Mouse (Mus musculus): ENCODE data around the gene Ecsit. TPM values are rescaled to one million over a fixed set of nuclear protein-coding genes. Genes with fewer than 3 reads are reported as not detected.
A peak's percentile ranks its signal among the peaks of the same experiment; 100 is the strongest.

Gene Ecsit
- polyA plus RNA-seq, 1 experiment from 2014 or later, result 34.6 TPM

DNA sequence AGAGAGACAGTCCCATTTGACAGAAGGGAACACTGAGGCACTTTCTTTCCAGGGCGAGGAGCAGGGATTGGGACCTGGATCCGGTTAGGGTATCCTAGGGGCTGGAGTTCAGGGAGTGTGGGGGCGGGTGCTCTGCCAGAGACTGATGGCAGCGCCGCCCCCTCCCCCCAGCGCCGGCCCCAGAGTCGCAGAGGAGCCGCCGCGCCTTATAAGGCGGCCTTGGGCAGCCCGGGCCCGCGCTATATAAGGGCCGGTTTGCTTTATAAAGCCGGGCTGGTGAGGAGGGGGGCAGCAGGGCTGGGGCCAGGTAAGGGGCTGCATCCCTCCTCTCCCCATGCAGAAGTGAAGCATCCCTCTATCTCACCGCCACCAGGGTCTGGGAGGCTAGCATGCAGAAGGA, 14.7 kb upstream of the Ecsit start:
- Histone ChIP-seq H3K27ac (ENCODE audit: low read depth, low read length) (no peak overlapping the region), H3K9me3 (ENCODE audit: control insufficient read depth, low read length) (no peaks in the 10 kb centered on the region), H3K4me2 (ENCODE audit: low read depth, low read length, severe bottlenecking) (no peak overlapping the region), H3K9ac (ENCODE audit: low read length) (no peak overlapping the region), H3K36me3 (ENCODE audit: control insufficient read depth, insufficient read depth, low read length) (no peaks in the 10 kb centered on the region), H3K4me3 (ENCODE audit: low read depth, low read length) (no peak overlapping the region), H3K4me1 (replicated peaks; ENCODE audit: control insufficient read depth, insufficient read depth, low read length) (0 out of 2 replicates have a peak, but pooled peaks cover 2% of the 10 kb centered on the region), H3K27me3 (ENCODE audit: control insufficient read depth, insufficient read depth, low read length) (peaks cover 18% of the 10 kb centered on the region)
- 4% methylated on average over 18 of the region's 18 CpGs for WGBS
- DNase-seq (ENCODE audit: low spot score), result no peak
- no peak for ATAC-seq (replicated peaks; ENCODE audit: low FRiP score)

DNA sequence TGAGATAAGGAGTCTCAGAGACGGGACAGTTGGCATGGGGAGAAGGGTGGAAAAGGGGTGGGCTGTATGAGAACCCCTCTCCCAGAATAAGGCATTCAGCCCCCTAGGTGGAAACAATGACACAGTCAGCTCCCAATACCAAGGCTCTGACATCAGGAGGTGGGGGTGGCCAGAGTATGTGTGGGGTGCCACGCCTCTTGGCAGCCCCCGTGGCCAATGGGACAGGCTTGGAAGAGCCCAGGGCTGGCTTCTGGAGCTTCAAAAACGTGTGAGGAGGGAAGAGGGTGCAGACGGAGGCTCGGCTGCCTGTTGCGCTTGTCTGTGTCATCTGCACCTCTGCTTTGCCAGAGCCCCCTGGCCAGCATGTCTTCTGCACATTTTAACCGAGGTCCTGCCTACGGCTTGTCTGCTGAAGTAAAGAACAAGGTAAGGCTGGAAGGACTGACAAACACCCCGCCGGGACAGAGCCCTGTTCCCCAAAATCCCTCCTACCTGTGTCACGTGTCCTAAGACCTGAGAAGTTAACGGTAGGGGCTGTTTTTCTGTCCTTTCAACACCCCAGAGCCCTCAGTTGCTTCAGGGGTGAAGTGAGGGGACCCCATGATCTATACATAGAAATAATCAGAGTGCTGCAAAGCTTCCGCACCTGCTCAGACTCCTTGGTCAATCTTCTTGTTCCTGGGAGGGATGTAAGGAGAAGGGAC, 13.9 kb upstream of the Ecsit start, which contains the start of gene Cnn1:
Cnn1 (plus strand) TSS at position 224 of the 704 bp plus-strand sequence.
- Histone ChIP-seq H3K4me3 (ENCODE audit: low read depth, low read length) (no peak within 1 kb of the TSS), H3K27me3 (ENCODE audit: control insufficient read depth, insufficient read depth, low read length) (peaks cover 18% of the 10 kb centered on the region)
- 8% methylated on average over 14 of the region's 14 CpGs for WGBS

GRCm38 (mm10) chr9:22095854-22096307, 10.6 kb upstream of the Ecsit start:
- peak; percentile 70 for ATAC-seq (replicated peaks; ENCODE audit: low FRiP score)

More for the DNA sequence above, 13.9 kb upstream of the Ecsit start, which contains the start of gene Cnn1:
- Histone ChIP-seq H3K27ac (ENCODE audit: low read depth, low read length) (no peak within 1 kb of the TSS), H3K9me3 (ENCODE audit: control insufficient read depth, low read length) (no peaks in the 10 kb centered on the region), H3K4me2 (ENCODE audit: low read depth, low read length, severe bottlenecking) (no peak within 1 kb of the TSS), H3K36me3 (ENCODE audit: control insufficient read depth, insufficient read depth, low read length) (no peaks in the 10 kb centered on the region), H3K9ac (ENCODE audit: low read length) (no peak within 1 kb of the TSS), H3K4me1 (replicated peaks; ENCODE audit: control insufficient read depth, insufficient read depth, low read length) (0 out of 2 replicates have a peak, but pooled peaks cover 2% of the 10 kb centered on the region)
- no peak for ATAC-seq (replicated peaks; ENCODE audit: low FRiP score)
- DNase-seq (ENCODE audit: low spot score), result no peak

DNA sequence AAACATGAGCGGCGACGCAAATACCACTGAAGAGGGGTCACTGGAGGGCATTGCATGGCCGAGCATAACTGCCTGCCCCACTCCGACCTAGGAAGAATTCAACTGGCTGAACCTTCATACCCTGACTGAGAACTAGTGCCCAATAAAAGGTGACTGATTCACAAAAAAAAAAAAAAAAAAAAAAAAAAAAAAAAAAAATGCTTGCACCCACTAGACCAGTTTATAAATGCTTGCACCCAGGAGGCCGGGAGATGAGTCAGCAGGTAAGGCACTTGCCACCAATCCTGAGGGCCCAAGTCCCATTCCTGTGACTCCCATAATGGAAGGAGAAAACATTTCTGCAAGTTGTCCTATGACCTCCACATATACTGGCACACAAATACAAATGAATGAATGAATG, 7.5 kb upstream of the Ecsit start:
- DNase-seq (ENCODE audit: low spot score), result no peak
- no peak overlapping the region for H3K27ac ChIP-seq (ENCODE audit: low read depth, low read length)
- no peaks in the 10 kb centered on the region for H3K36me3 ChIP-seq (ENCODE audit: control insufficient read depth, insufficient read depth, low read length)
- 0 out of 2 replicates have a peak, but pooled peaks cover 2% of the 10 kb centered on the region for H3K4me1 ChIP-seq (replicated peaks; ENCODE audit: control insufficient read depth, insufficient read depth, low read length)
- no peak overlapping the region for H3K4me3 ChIP-seq (ENCODE audit: low read depth, low read length)
- 91% methylated on average over 6 of the region's 6 CpGs for WGBS
- ATAC-seq (replicated peaks; ENCODE audit: low FRiP score), result no peak
- H3K9me3 ChIP-seq (ENCODE audit: control insufficient read depth, low read length), result no peaks in the 10 kb centered on the region
- H3K4me2 ChIP-seq (ENCODE audit: low read depth, low read length, severe bottlenecking), result no peak overlapping the region
- H3K9ac ChIP-seq (ENCODE audit: low read length), result no peak overlapping the region
- H3K27me3 ChIP-seq (ENCODE audit: control insufficient read depth, insufficient read depth, low read length), result no peaks in the 10 kb centered on the region

More at GRCm38 (mm10) chr9:22095854-22096307, 10.6 kb upstream of the Ecsit start:
- H3K4me2 ChIP-seq (ENCODE audit: low read depth, low read length, severe bottlenecking), result peak overlapping the region; percentile 83
- H3K9me3 ChIP-seq (ENCODE audit: control insufficient read depth, low read length), result no peaks in the 10 kb centered on the region
- no peaks in the 10 kb centered on the region for H3K36me3 ChIP-seq (ENCODE audit: control insufficient read depth, insufficient read depth, low read length)
- 3% methylated on average over 24 of the region's 24 CpGs for WGBS
- 0 out of 2 replicates have a peak, but pooled peaks cover 2% of the 10 kb centered on the region for H3K4me1 ChIP-seq (replicated peaks; ENCODE audit: control insufficient read depth, insufficient read depth, low read length)
- peak overlapping the region; percentile 71 for H3K9ac ChIP-seq (ENCODE audit: low read length)
- DNase-seq (ENCODE audit: low spot score), result peak; percentile 88
- H3K27me3 ChIP-seq (ENCODE audit: control insufficient read depth, insufficient read depth, low read length), result peaks cover 18% of the 10 kb centered on the region
- H3K27ac ChIP-seq (ENCODE audit: low read depth, low read length), result no peak overlapping the region
- H3K4me3 ChIP-seq (ENCODE audit: low read depth, low read length), result peak overlapping the region; percentile 25

- H3K4me1 ChIP-seq (replicated peaks; ENCODE audit: control insufficient read depth, insufficient read depth, low read length), result no peaks in the 10 kb centered on the region
- no peak for DNase-seq (ENCODE audit: low spot score)
- no peak overlapping the region for H3K4me2 ChIP-seq (ENCODE audit: low read depth, low read length, severe bottlenecking)
- no peak overlapping the region for H3K27ac ChIP-seq (ENCODE audit: low read depth, low read length)
- H3K27me3 ChIP-seq (ENCODE audit: control insufficient read depth, insufficient read depth, low read length), result no peaks in the 10 kb centered on the region
- 93% methylated on average over 7 of the region's 7 CpGs for WGBS
- no peaks in the 10 kb centered on the region for H3K9me3 ChIP-seq (ENCODE audit: control insufficient read depth, low read length)
- ATAC-seq (replicated peaks; ENCODE audit: low FRiP score), result no peak
- no peak overlapping the region for H3K4me3 ChIP-seq (ENCODE audit: low read depth, low read length)
- no peaks in the 10 kb centered on the region for H3K36me3 ChIP-seq (ENCODE audit: control insufficient read depth, insufficient read depth, low read length)
- H3K9ac ChIP-seq (ENCODE audit: low read length), result no peak overlapping the region
These were observed 4.7 kb upstream of the Ecsit start for GRCm38 (mm10) chr9:22089986-22090385.

DNA sequence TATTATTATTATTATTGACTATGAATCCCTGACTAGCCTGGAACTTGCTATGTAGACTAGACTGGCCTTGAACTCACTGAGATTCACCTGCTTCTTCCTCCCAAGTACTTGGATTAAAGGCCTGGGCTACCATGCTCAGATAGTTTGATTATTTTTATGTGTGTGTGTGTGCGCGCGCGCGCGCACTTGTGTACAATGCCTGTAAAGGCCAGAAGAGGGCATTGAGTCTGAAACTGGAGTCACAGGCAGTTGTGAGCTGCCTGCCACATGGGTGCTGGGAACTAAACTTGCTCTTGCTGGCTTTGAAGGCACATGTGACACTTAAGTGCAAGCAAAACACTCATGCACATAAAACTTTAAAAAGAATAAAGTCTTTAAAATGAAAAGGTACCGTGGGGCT, 4.0 kb upstream of the Ecsit start:
- Histone ChIP-seq H3K4me3 (ENCODE audit: low read depth, low read length) (no peak overlapping the region), H3K9ac (ENCODE audit: low read length) (no peak overlapping the region), H3K4me1 (replicated peaks; ENCODE audit: control insufficient read depth, insufficient read depth, low read length) (no peaks in the 10 kb centered on the region; the same call in 1 of the 2 replicates), H3K9me3 (ENCODE audit: control insufficient read depth, low read length) (no peaks in the 10 kb centered on the region), H3K4me2 (ENCODE audit: low read depth, low read length, severe bottlenecking) (no peak overlapping the region), H3K36me3 (ENCODE audit: control insufficient read depth, insufficient read depth, low read length) (no peaks in the 10 kb centered on the region), H3K27ac (ENCODE audit: low read depth, low read length) (no peak overlapping the region), H3K27me3 (ENCODE audit: control insufficient read depth, insufficient read depth, low read length) (no peaks in the 10 kb centered on the region)
- no peak for ATAC-seq (replicated peaks; ENCODE audit: low FRiP score)
- 97% methylated on average over 7 of the region's 7 CpGs for WGBS
- no peak for DNase-seq (ENCODE audit: low spot score)

- H3K27ac ChIP-seq (ENCODE audit: low read depth, low read length), result no peak overlapping the region
- H3K27me3 ChIP-seq (ENCODE audit: control insufficient read depth, insufficient read depth, low read length), result no peaks in the 10 kb centered on the region
- DNase-seq (ENCODE audit: low spot score) (no peak), ATAC-seq (replicated peaks; ENCODE audit: low FRiP score) (no peak)
- H3K4me1 ChIP-seq (replicated peaks; ENCODE audit: control insufficient read depth, insufficient read depth, low read length), result peaks cover 2% of the 10 kb centered on the region; the same call in 1 of the 2 replicates
- no peaks in the 10 kb centered on the region for H3K9me3 ChIP-seq (ENCODE audit: control insufficient read depth, low read length)
- no peaks in the 10 kb centered on the region for H3K36me3 ChIP-seq (ENCODE audit: control insufficient read depth, insufficient read depth, low read length)
- H3K4me2 ChIP-seq (ENCODE audit: low read depth, low read length, severe bottlenecking), result no peak overlapping the region
- H3K4me3 ChIP-seq (ENCODE audit: low read depth, low read length), result no peak overlapping the region
- WGBS, result 79% methylated on average over 2 of the region's 2 CpGs
- no peak overlapping the region for H3K9ac ChIP-seq (ENCODE audit: low read length)
These were observed 1.9 kb upstream of the Ecsit start for GRCm38 (mm10) chr9:22087034-22087618.

- Histone ChIP-seq H3K4me3 (ENCODE audit: low read depth, low read length) (peak overlapping the region; percentile 79), H3K9me3 (ENCODE audit: control insufficient read depth, low read length) (no peaks in the 10 kb centered on the region), H3K9ac (ENCODE audit: low read length) (peak overlapping the region; percentile 74), H3K4me2 (ENCODE audit: low read depth, low read length, severe bottlenecking) (peak overlapping the region; percentile 73), H3K36me3 (ENCODE audit: control insufficient read depth, insufficient read depth, low read length) (no peaks in the 10 kb centered on the region), H3K27me3 (ENCODE audit: control insufficient read depth, insufficient read depth, low read length) (no peaks in the 10 kb centered on the region), H3K4me1 (replicated peaks; ENCODE audit: control insufficient read depth, insufficient read depth, low read length) (peaks cover 2% of the 10 kb centered on the region; the same call in 1 of the 2 replicates), H3K27ac (ENCODE audit: low read depth, low read length) (no peak overlapping the region)
- WGBS, result 86% methylated on average over 6 of the region's 6 CpGs
- DNase-seq (ENCODE audit: low spot score) (no peak), ATAC-seq (replicated peaks; ENCODE audit: low FRiP score) (no peak)
These were observed 774 bp upstream of the Ecsit start for GRCm38 (mm10) chr9:22086012-22086411.

Measured in forebrain, embryonic 11.5 days (tissue).